In genomic region chrX:51919091-51919490, GRCm38 (mm10) we compare ENCODE assay signal across 39 mouse cellular contexts. TPM values are rescaled to one million over a fixed set of nuclear protein-coding genes. Genes with fewer than 3 reads are reported as not detected.
"Had no signal": no experiment of that assay in that cellular context is flagged by ENCODE, and none has a peak within 500 bp of the region (broad histone marks: within the 10 kb centered on the region; RNA-seq: fewer than 3 reads in every experiment).

No protein-coding gene starts in this region.

- ATAC-seq: liver, embryonic 12.5 days; liver, postnatal 0 days; lung, postnatal 0 days; midbrain, embryonic 13.5 days; midbrain, embryonic 15.5 days; midbrain, embryonic 16.5 days had no signal

- H3K9ac ChIP-seq: limb, embryonic 12.5 days; limb, embryonic 13.5 days; limb, embryonic 15.5 days; liver, embryonic 12.5 days; liver, embryonic 13.5 days; liver, embryonic 14.5 days; liver, embryonic 15.5 days; liver, postnatal 0 days; lung, embryonic 14.5 days; lung, embryonic 15.5 days; midbrain, embryonic 12.5 days; midbrain, embryonic 13.5 days; midbrain, embryonic 15.5 days; neural tube, embryonic 12.5 days had no signal

- H3K9me3 ChIP-seq: limb, embryonic 10.5 days; limb, embryonic 12.5 days; limb, embryonic 13.5 days; limb, embryonic 15.5 days; liver, embryonic 12.5 days; liver, embryonic 13.5 days; liver, embryonic 15.5 days; lung, embryonic 15.5 days; midbrain, embryonic 10.5 days; midbrain, embryonic 12.5 days; midbrain, embryonic 13.5 days; midbrain, embryonic 15.5 days; neural tube, embryonic 12.5 days had no signal

- H3K4me1 ChIP-seq: limb, embryonic 10.5 days; limb, embryonic 12.5 days; limb, embryonic 13.5 days; limb, embryonic 15.5 days; liver, embryonic 12.5 days; liver, embryonic 13.5 days; liver, embryonic 15.5 days; lung, embryonic 15.5 days; megakaryocyte, embryonic 14.5 days; midbrain, embryonic 10.5 days; midbrain, embryonic 12.5 days; midbrain, embryonic 13.5 days; midbrain, embryonic 15.5 days; neural tube, embryonic 12.5 days had no signal

- H3K36me3 ChIP-seq: limb, embryonic 10.5 days; limb, embryonic 12.5 days; limb, embryonic 13.5 days; limb, embryonic 15.5 days; liver, embryonic 12.5 days; liver, embryonic 13.5 days; liver, embryonic 15.5 days; lung, embryonic 15.5 days; midbrain, embryonic 10.5 days; midbrain, embryonic 12.5 days; midbrain, embryonic 13.5 days; midbrain, embryonic 15.5 days; neural tube, embryonic 12.5 days had no signal

- H3K4me2 ChIP-seq: limb, embryonic 12.5 days; limb, embryonic 13.5 days; limb, embryonic 15.5 days; liver, embryonic 11.5 days; liver, embryonic 12.5 days; liver, embryonic 13.5 days; liver, embryonic 15.5 days; lung, embryonic 14.5 days; lung, embryonic 15.5 days; midbrain, embryonic 11.5 days; midbrain, embryonic 12.5 days; midbrain, embryonic 13.5 days; midbrain, embryonic 15.5 days; neural tube, embryonic 12.5 days had no signal

- H3K27ac ChIP-seq: limb, embryonic 10.5 days; limb, embryonic 12.5 days; limb, embryonic 13.5 days; limb, embryonic 15.5 days; liver, embryonic 12.5 days; liver, embryonic 13.5 days; liver, embryonic 14.5 days; liver, embryonic 15.5 days; lung, embryonic 15.5 days; macrophage; midbrain, embryonic 10.5 days; midbrain, embryonic 12.5 days; midbrain, embryonic 13.5 days; midbrain, embryonic 15.5 days; neural tube, embryonic 12.5 days had no signal

- H3K4me3 ChIP-seq: limb, embryonic 10.5 days; limb, embryonic 12.5 days; limb, embryonic 13.5 days; limb, embryonic 15.5 days; liver, embryonic 12.5 days; liver, embryonic 13.5 days; liver, embryonic 15.5 days; lung, embryonic 15.5 days; megakaryocyte, embryonic 14.5 days; midbrain, embryonic 10.5 days; midbrain, embryonic 12.5 days; midbrain, embryonic 13.5 days; midbrain, embryonic 15.5 days; myocyte; neural tube, embryonic 12.5 days had no signal

- DNase-seq: left cerebral cortex, postnatal 4 days; liver; liver, embryonic 13.5 days; liver, postnatal 0 days; lung, adult 18-20 months; lung, adult 2 months; lung, embryonic 14.5 days; lung, postnatal 10 days; lung, postnatal 14 days; lung, postnatal 36 days; lung, postnatal 4 days; midbrain, embryonic 14.5 days had no signal

- H3K27me3 ChIP-seq: limb, embryonic 12.5 days; limb, embryonic 13.5 days; limb, embryonic 15.5 days; liver, embryonic 12.5 days; liver, embryonic 13.5 days; liver, embryonic 15.5 days; lung, embryonic 15.5 days; midbrain, embryonic 12.5 days; midbrain, embryonic 13.5 days; midbrain, embryonic 15.5 days; neural tube, embryonic 12.5 days had no signal

RNA-seq across cellular contexts. Expression of gene 1700080O16Rik, which starts 53.5 kb away (rescaled TPM):
- polyA plus RNA-seq: limb, embryonic 10.5 days; limb, embryonic 11.5 days; limb, embryonic 12.5 days; limb, embryonic 13.5 days; limb, embryonic 14.5 days; limb, embryonic 15.5 days; liver, adult 2 months; liver, embryonic 11.5 days; liver, embryonic 12.5 days; liver, embryonic 13.5 days; liver, embryonic 14.5 days; liver, embryonic 15.5 days; liver, embryonic 16.5 days; liver, postnatal 0 days; lung, adult 2 months; lung, embryonic 14.5 days; lung, embryonic 15.5 days; lung, embryonic 16.5 days; macrophage; midbrain, embryonic 10.5 days; midbrain, embryonic 11.5 days; midbrain, embryonic 12.5 days; midbrain, embryonic 13.5 days; midbrain, embryonic 14.5 days; midbrain, embryonic 15.5 days; midbrain, embryonic 16.5 days; midbrain, postnatal 0 days; neural tube, embryonic 11.5 days; neural tube, embryonic 12.5 days had no signal
